Comparison of ENCODE assay signal across 15 mouse cellular contexts in genomic region chr17:26563476-26563875, GRCm38 (mm10). TPM values are rescaled to one million over a fixed set of nuclear protein-coding genes. Genes with fewer than 3 reads are reported as not detected.
DNase-seq lines count a peak whose midpoint lies in the region; ATAC-seq and TF ChIP-seq lines count a peak whose summit lies in the region.
"Had no signal": no experiment of that assay in that cellular context is flagged by ENCODE, and none has a peak within 500 bp of the region (broad histone marks: within the 10 kb centered on the region; RNA-seq: fewer than 3 reads in every experiment).

No protein-coding gene starts in this region.

- no peak for DNase-seq in gastrocnemius, adult 2 months
- DNase-seq in gastrocnemius, postnatal 4 days (ENCODE audit: low spot score in 2 of 2) = no peak
- DNase-seq in limb, embryonic 10.5 days (ENCODE audit: low spot score) = no peak
- DNase-seq in cerebellum, adult 9-11 months = peak; percentile 76
- no peak for DNase-seq in adrenal gland, postnatal 14 days
- DNase-seq: heart, postnatal 14 days; lung, postnatal 14 days; right cerebral cortex, postnatal 14 days; thymus, postnatal 14 days had no signal

- H3K9me3 ChIP-seq in limb, embryonic 13.5 days = 0 out of 2 replicates have a peak, but pooled peaks cover 7% of the 10 kb centered on the region
- H3K9me3 ChIP-seq in limb, embryonic 10.5 days (replicated peaks) = 0 out of 2 replicates have a peak, but pooled peaks cover 4% of the 10 kb centered on the region
- no peaks in the 10 kb centered on the region for H3K9me3 ChIP-seq in stomach, embryonic 14.5 days (ENCODE audit: control insufficient read depth, low read depth, low read length)

- TF ChIP-seq CTCF in gastrocnemius, adult 2 months (IDR thresholded peaks at IDR 0.05) = no peak

- H3K9ac ChIP-seq in limb, embryonic 13.5 days = 0 out of 2 replicates have a peak overlapping the region, but pooled peaks have one; percentile 89
- H3K9ac ChIP-seq in stomach, embryonic 14.5 days (replicated peaks; ENCODE audit: low read depth, low read length) = no peak overlapping the region

- no peaks in the 10 kb centered on the region for H3K27me3 ChIP-seq in limb, embryonic 13.5 days
- H3K27me3 ChIP-seq in limb, embryonic 10.5 days (ENCODE audit: low read depth, poor library complexity, severe bottlenecking) = no peaks in the 10 kb centered on the region
- H3K27me3 ChIP-seq in stomach, embryonic 14.5 days (ENCODE audit: control insufficient read depth, insufficient read depth, low read length) = no peaks in the 10 kb centered on the region
- H3K27me3 ChIP-seq: liver, embryonic 12.5 days had no signal

- H3K4me1 ChIP-seq in limb, embryonic 13.5 days = peaks cover 37% of the 10 kb centered on the region
- peaks cover 25% of the 10 kb centered on the region for H3K4me1 ChIP-seq in limb, embryonic 10.5 days
- peaks cover 24% of the 10 kb centered on the region for H3K4me1 ChIP-seq in stomach, embryonic 14.5 days (ENCODE audit: control insufficient read depth, insufficient read depth, low read length)

- intact Hi-C loops in gastrocnemius, adult 2 months (cut with DNase I) = loop anchor here (5.0 kb wide), 1 partner anchor 74 kb away; no protein-coding TSS in a partner anchor

- WGBS in limb, embryonic 13.5 days = 85% methylated on average over 6 of the region's 6 CpGs
- WGBS in limb, embryonic 10.5 days = 95% methylated on average over 6 of the region's 6 CpGs
- WGBS in stomach, embryonic 14.5 days = 85% methylated on average over 6 of the region's 6 CpGs

- H3K27ac ChIP-seq in gastrocnemius, adult 2 months = 0 out of 2 replicates have a peak overlapping the region, but pooled peaks have one; percentile 91
- H3K27ac ChIP-seq in limb, embryonic 13.5 days = no peak overlapping the region
- H3K27ac ChIP-seq in limb, embryonic 10.5 days = no peak overlapping the region
- no peak overlapping the region for H3K27ac ChIP-seq in stomach, embryonic 14.5 days (ENCODE audit: low read length)
- H3K27ac ChIP-seq: liver, embryonic 12.5 days had no signal

- H3K4me3 ChIP-seq in gastrocnemius, adult 2 months = no peak overlapping the region
- no peak overlapping the region for H3K4me3 ChIP-seq in limb, embryonic 13.5 days
- no peak overlapping the region for H3K4me3 ChIP-seq in limb, embryonic 10.5 days
- H3K4me3 ChIP-seq in stomach, embryonic 14.5 days (ENCODE audit: low read depth, low read length) = no peak overlapping the region
- H3K4me3 ChIP-seq: erythroblast, embryonic 14.5 days; liver, embryonic 12.5 days had no signal

- H3K36me3 ChIP-seq in limb, embryonic 13.5 days = peaks cover 50% of the 10 kb centered on the region
- peaks cover 55% of the 10 kb centered on the region for H3K36me3 ChIP-seq in limb, embryonic 10.5 days
- H3K36me3 ChIP-seq in stomach, embryonic 14.5 days (ENCODE audit: control insufficient read depth, insufficient read depth, low read length) = peaks cover 13% of the 10 kb centered on the region

- 0 out of 2 replicates have a peak overlapping the region, but pooled peaks have one; percentile 94 for H3K4me2 ChIP-seq in limb, embryonic 13.5 days (replicated peaks)
- H3K4me2 ChIP-seq in stomach, embryonic 14.5 days (replicated peaks; ENCODE audit: low read depth, low read length) = peak overlapping the region; percentile 97; the same call in 1 of the 2 replicates

- no peak for ATAC-seq in limb, embryonic 13.5 days (ENCODE audit: low FRiP score, low read depth)
- no peak for ATAC-seq in stomach, embryonic 14.5 days (ENCODE audit: insufficient number of reproducible peaks, insufficient read depth, low FRiP score, low read depth)
- ATAC-seq in erythroblast, adult 5-6 weeks (replicated peaks; ENCODE audit: low FRiP score, poor library complexity, severe bottlenecking) = no peak
- ATAC-seq: inflammation-experienced regulatory T-cells, adult 6 months; liver, embryonic 12.5 days had no signal

RNA-seq across cellular contexts. Expression of gene Dusp1, which starts 1.5 kb away (rescaled TPM):
- 10 to 100 TPM; 73.0 to 89.6 TPM for total RNA-seq in gastrocnemius, adult 2 months (2021)
- 10 to 100 TPM; 33.6 to 42.9 TPM for total RNA-seq in gastrocnemius, postnatal 4 days (2021)
- polyA plus RNA-seq in limb, embryonic 13.5 days (2015; fragmentation: Nextera tagmentation; extraction: Ambion mirVana) = 17.5 and 18.9 TPM in 2 replicates
- polyA plus RNA-seq in limb, embryonic 10.5 days (2016; fragmentation: Nextera tagmentation; extraction: Ambion mirVana) = 23.5 and 26.1 TPM in 2 replicates
- polyA plus RNA-seq in stomach, embryonic 14.5 days (2014; fragmentation: Nextera tagmentation; extraction: Ambion mirVana) = 16.2 and 21.0 TPM in 2 replicates
- total RNA-seq in erythroblast, adult 5-6 weeks (2015; ENCODE audit: low replicate concordance) = 54.8 and 66.0 TPM in 2 replicates
- 9.5 and 13.1 TPM in 2 replicates for total RNA-seq in erythroblast, adult 5-6 weeks (2017; ENCODE audit: low replicate concordance)
- total RNA-seq in adrenal gland, postnatal 14 days (2021) = 56.6 and 66.3 TPM in 2 replicates

RNA-seq across cellular contexts. Expression of gene Ergic1, which starts 2.2 kb away (rescaled TPM):
- total RNA-seq in gastrocnemius, adult 2 months (2021) = 10 to 100 TPM; 40.3 to 60.3 TPM
- total RNA-seq in gastrocnemius, postnatal 4 days (2021) = 100 to 1,000 TPM; 150 to 167 TPM
- 122 and 126 TPM in 2 replicates for polyA plus RNA-seq in limb, embryonic 13.5 days (2015; fragmentation: Nextera tagmentation; extraction: Ambion mirVana)
- polyA plus RNA-seq in limb, embryonic 10.5 days (2016; fragmentation: Nextera tagmentation; extraction: Ambion mirVana) = 114 and 121 TPM in 2 replicates
- 133 and 142 TPM in 2 replicates for polyA plus RNA-seq in stomach, embryonic 14.5 days (2014; fragmentation: Nextera tagmentation; extraction: Ambion mirVana)
- 23.4 and 26.1 TPM in 2 replicates for total RNA-seq in erythroblast, adult 5-6 weeks (2015; ENCODE audit: low replicate concordance)
- total RNA-seq in erythroblast, adult 5-6 weeks (2017; ENCODE audit: low replicate concordance) = 2.1 and 10.3 TPM in 2 replicates
- total RNA-seq in adrenal gland, postnatal 14 days (2021) = 126 and 143 TPM in 2 replicates
